Mouse (Mus musculus): ENCODE results near the gene Cradd.

- TF ChIP-seq CTCF (conservative IDR thresholded peaks at IDR 0.05; ENCODE audit: low read length) (no peak), NANOG (IDR thresholded peaks at IDR 0.05; ENCODE audit: borderline replicate concordance, low read length) (no peak), POU5F1 (IDR thresholded peaks at IDR 0.05; ENCODE audit: borderline replicate concordance, low read length) (no peak)
Measured at GRCm38 (mm10) chr10:95246696-95247095, 77.2 kb downstream of the Cradd start.

Measured in E14TG2a.4 (cell line).